Mouse (Mus musculus) right cerebral cortex, adult 2 months (tissue): ENCODE results near the gene Pum2.

Experiments used
- DNase-seq, 2 experiments: peaks; one replicate each; pipeline ENCODE4 v3.0.0; 2021 to 2022; ENCODE audit warnings: low spot score in 2 of 2

Pum2 gene

GRCm38 (mm10) chr12:8761058-8761457, 87.1 kb downstream of the Pum2 start:
- DNase-seq, result no peak

- no peak for DNase-seq
Observed at GRCm38 (mm10) chr12:8762667-8763066, 88.7 kb downstream of the Pum2 start.

- DNase-seq, result no peak
Observed at GRCm38 (mm10) chr12:8764221-8764930, 90.4 kb downstream of the Pum2 start.

- DNase-seq, result peak; percentile 32 to 42
Observed at GRCm38 (mm10) chr12:8770946-8771843, 97.3 kb downstream of the Pum2 start, which contains the start of gene Sdc1. TSS of gene Sdc1 (plus strand) at chr12:8771323.

GRCm38 (mm10) chr12:8771844-8772380, 98.0 kb downstream of the Pum2 start:
- DNase-seq, result no peak

- no peak for DNase-seq
Observed at GRCm38 (mm10) chr12:8772451-8773143, 98.7 kb downstream of the Pum2 start.

GRCm38 (mm10) chr12:8773336-8773735, 99.4 kb downstream of the Pum2 start:
- DNase-seq, result no peak

- DNase-seq, result no peak
Observed at GRCm38 (mm10) chr12:8774183-8774582, 100.2 kb downstream of the Pum2 start.

GRCm38 (mm10) chr12:8776206-8776605, 102.3 kb downstream of the Pum2 start:
- no peak for DNase-seq

GRCm38 (mm10) chr12:8776741-8777140, 102.8 kb downstream of the Pum2 start:
- DNase-seq, result no peak

- DNase-seq, result no peak
Observed at GRCm38 (mm10) chr12:8778106-8778505, 104.2 kb downstream of the Pum2 start.

- no peak for DNase-seq
Observed at GRCm38 (mm10) chr12:8779851-8780250, 105.9 kb downstream of the Pum2 start.

- no peak for DNase-seq
Observed at GRCm38 (mm10) chr12:8781121-8781520, 107.2 kb downstream of the Pum2 start.

GRCm38 (mm10) chr12:8781681-8782378, 107.9 kb downstream of the Pum2 start:
- no peak for DNase-seq

- no peak for DNase-seq
Observed at GRCm38 (mm10) chr12:8782565-8782964, 108.6 kb downstream of the Pum2 start.

- DNase-seq, result peak; percentile 30 to 37
Observed at GRCm38 (mm10) chr12:8784189-8784588, 110.3 kb downstream of the Pum2 start.

- DNase-seq, result no peak
Observed at GRCm38 (mm10) chr12:8786476-8786875, 112.5 kb downstream of the Pum2 start.

- no peak for DNase-seq
Observed at GRCm38 (mm10) chr12:8786984-8787730, 113.2 kb downstream of the Pum2 start.

GRCm38 (mm10) chr12:8788469-8788868, 114.5 kb downstream of the Pum2 start:
- no peak for DNase-seq

GRCm38 (mm10) chr12:8790615-8791014, 116.7 kb downstream of the Pum2 start:
- DNase-seq, result no peak
